Mouse (Mus musculus) midbrain, embryonic 12.5 days (tissue): ENCODE measurements around the gene Il1r2. TPM values are rescaled to one million over a fixed set of nuclear protein-coding genes. Genes with fewer than 3 reads are reported as not detected.

Source experiments
- ATAC-seq: fragments of 200-750 bp; cut with Nextera tagmentation; 2 replicates; pipeline ENCODE4 v1.8.0; 2017; ENCODE audit warnings: low read depth, moderate TSS enrichment, moderate library complexity; ENCODE audit not compliant: low FRiP score
- H3K27ac ChIP-seq: fragments of 300-500 bp; sonication (generic); replicated peaks from 2 replicates; pipeline ENCODE4 v1.5.1; 2016; ENCODE audit warnings: mild to moderate bottlenecking
- H3K27me3 ChIP-seq: fragments of 300-500 bp; sonication (generic); 2 replicates; pipeline ENCODE4 v1.6.1; 2016; ENCODE audit warnings: mild to moderate bottlenecking
- H3K36me3 ChIP-seq: fragments of 300-500 bp; sonication (generic); 2 replicates; pipeline ENCODE4 v1.6.1; 2016
- H3K4me1 ChIP-seq: fragments of 300-500 bp; sonication (generic); 2 replicates; pipeline ENCODE4 v1.6.1; 2016
- H3K4me2 ChIP-seq: fragments of 300-500 bp; sonication (generic); replicated peaks from 2 replicates; pipeline ENCODE4 v1.6.1; 2016; ENCODE audit warnings: mild to moderate bottlenecking, moderate library complexity
- H3K4me3 ChIP-seq: fragments of 300-500 bp; sonication (generic); 2 replicates; pipeline ENCODE4 v1.5.1; 2016; ENCODE audit warnings: mild to moderate bottlenecking
- H3K9ac ChIP-seq: fragments of 300-500 bp; sonication (generic); replicated peaks from 2 replicates; pipeline ENCODE4 v1.6.1; 2016; ENCODE audit warnings: mild to moderate bottlenecking, moderate library complexity
- H3K9me3 ChIP-seq: fragments of 300-500 bp; sonication (generic); 2 replicates; pipeline ENCODE4 v1.6.1; 2016; ENCODE audit warnings: mild to moderate bottlenecking
- WGBS: fragments of 180-500 bp; shearing (Covaris S2); methylation state at CpG from one replicate; pipeline ENCODE4 v1.1.7; 2016; 5-methylcytosine and 5-hydroxymethylcytosine counted together
- polyA plus RNA-seq: library from polyadenylated mRNA; unstranded; fragments of >200 nt; fragmentation: Nextera tagmentation; extraction: Ambion mirVana; gene quantifications from 2 replicates; pipeline ENCODE4 v1.2.1, GENCODE M21; 2016

Il1r2 gene
- polyA plus RNA-seq, 1 experiment from 2014 or later = not detected

GRCm38 (mm10) chr1:40156096-40156495, 82.2 kb downstream of the Il1r2 start:
- H3K27ac ChIP-seq = no peak overlapping the region
- ATAC-seq = no peak
- H3K4me2 ChIP-seq = no peak overlapping the region
- H3K36me3 ChIP-seq = no peaks in the 10 kb centered on the region
- H3K9me3 ChIP-seq = no peaks in the 10 kb centered on the region
- no peaks in the 10 kb centered on the region for H3K4me1 ChIP-seq
- no peak overlapping the region for H3K4me3 ChIP-seq
- no peak overlapping the region for H3K9ac ChIP-seq
- H3K27me3 ChIP-seq = no peaks in the 10 kb centered on the region
- 89% methylated on average over 6 of the region's 6 CpGs for WGBS

- no peaks in the 10 kb centered on the region for H3K4me1 ChIP-seq
- no peak overlapping the region for H3K4me2 ChIP-seq
- no peak overlapping the region for H3K27ac ChIP-seq
- no peaks in the 10 kb centered on the region for H3K27me3 ChIP-seq
- H3K4me3 ChIP-seq = no peak overlapping the region
- no peak for ATAC-seq
- H3K9me3 ChIP-seq = no peaks in the 10 kb centered on the region
- WGBS = 91% methylated on average over 4 of the region's 4 CpGs
- no peak overlapping the region for H3K9ac ChIP-seq
- H3K36me3 ChIP-seq = no peaks in the 10 kb centered on the region
These were observed 89.5 kb downstream of the Il1r2 start for GRCm38 (mm10) chr1:40163329-40163917.

GRCm38 (mm10) chr1:40164331-40164730, 90.5 kb downstream of the Il1r2 start:
- no peaks in the 10 kb centered on the region for H3K27me3 ChIP-seq
- H3K4me3 ChIP-seq = no peak overlapping the region
- no peak for ATAC-seq
- H3K27ac ChIP-seq = no peak overlapping the region
- no peak overlapping the region for H3K4me2 ChIP-seq
- H3K9me3 ChIP-seq = no peaks in the 10 kb centered on the region
- H3K9ac ChIP-seq = no peak overlapping the region
- H3K36me3 ChIP-seq = no peaks in the 10 kb centered on the region
- H3K4me1 ChIP-seq = no peaks in the 10 kb centered on the region
- WGBS = 90% methylated on average over 4 of the region's 4 CpGs

- no peak overlapping the region for H3K4me2 ChIP-seq
- no peak overlapping the region for H3K9ac ChIP-seq
- no peak overlapping the region for H3K27ac ChIP-seq
- 89% methylated on average over 8 of the region's 8 CpGs for WGBS
- H3K9me3 ChIP-seq = no peaks in the 10 kb centered on the region
- H3K27me3 ChIP-seq = no peaks in the 10 kb centered on the region
- no peak overlapping the region for H3K4me3 ChIP-seq
- no peaks in the 10 kb centered on the region for H3K4me1 ChIP-seq
- no peak for ATAC-seq
- no peaks in the 10 kb centered on the region for H3K36me3 ChIP-seq
These were observed 93.7 kb downstream of the Il1r2 start for GRCm38 (mm10) chr1:40167585-40167984.

- H3K9me3 ChIP-seq = no peaks in the 10 kb centered on the region
- H3K36me3 ChIP-seq = no peaks in the 10 kb centered on the region
- no peak overlapping the region for H3K4me3 ChIP-seq
- no peak overlapping the region for H3K9ac ChIP-seq
- H3K27ac ChIP-seq = no peak overlapping the region
- H3K4me2 ChIP-seq = no peak overlapping the region
- no peaks in the 10 kb centered on the region for H3K4me1 ChIP-seq
- WGBS = 93% methylated on average over 5 of the region's 5 CpGs
- H3K27me3 ChIP-seq = no peaks in the 10 kb centered on the region
- ATAC-seq = no peak
These were observed 98.0 kb downstream of the Il1r2 start for GRCm38 (mm10) chr1:40171878-40172277.

GRCm38 (mm10) chr1:40174146-40174545, 100.3 kb downstream of the Il1r2 start:
- ATAC-seq = no peak
- Histone ChIP-seq H3K27me3 (no peaks in the 10 kb centered on the region), H3K4me2 (no peak overlapping the region), H3K4me3 (no peak overlapping the region), H3K4me1 (no peaks in the 10 kb centered on the region), H3K36me3 (no peaks in the 10 kb centered on the region), H3K9ac (no peak overlapping the region), H3K9me3 (no peaks in the 10 kb centered on the region), H3K27ac (no peak overlapping the region)
- WGBS = 94% methylated on average over 3 of the region's 3 CpGs

Other genes with a start within 250 kb of the Il1r2 start
- 68.8 and 71.5 TPM in 2 replicates for gene Map4k4, start 173.2 kb upstream of the Il1r2 start, polyA plus RNA-seq
- 1.2 and 1.9 TPM in 2 replicates for gene Il1r1, start 151.0 kb downstream of the Il1r2 start, polyA plus RNA-seq